Mouse (Mus musculus) embryonic facial prominence, embryonic 10.5 days (tissue): ENCODE results near the gene Tmem230. TPM values are rescaled to one million over a fixed set of nuclear protein-coding genes. Genes with fewer than 3 reads are reported as not detected.
"Not testable (repeated sequence)": the region's sequence is repeated elsewhere in the genome, so short reads cannot be mapped to it uniquely, and the experiment has no call there.

Source experiments
- DNase-seq: peaks from one replicate; pipeline ENCODE4 v3.0.0-alpha.2; 2017; ENCODE audit warnings: low spot score
- H3K27ac ChIP-seq: fragments of 300-500 bp; sonication (generic); replicated peaks from 2 replicates; pipeline ENCODE4 v1.5.1; 2016; ENCODE audit warnings: mild to moderate bottlenecking
- H3K27me3 ChIP-seq: fragments of 300-500 bp; sonication (generic); replicated peaks from 2 replicates; pipeline ENCODE4 v1.6.1; 2016; ENCODE audit warnings: low read depth, mild to moderate bottlenecking; ENCODE audit not compliant: poor library complexity, severe bottlenecking
- H3K36me3 ChIP-seq: fragments of 300-500 bp; sonication (generic); replicated peaks from 2 replicates; pipeline ENCODE4 v1.6.1; 2016; ENCODE audit warnings: mild to moderate bottlenecking, moderate library complexity
- H3K4me1 ChIP-seq: fragments of 300-500 bp; sonication (generic); 2 replicates; pipeline ENCODE4 v1.6.1; 2016
- H3K4me3 ChIP-seq: fragments of 300-500 bp; sonication (generic); 2 replicates; pipeline ENCODE4 v1.5.1; 2016; ENCODE audit warnings: mild to moderate bottlenecking, moderate library complexity
- H3K9me3 ChIP-seq: fragments of 300-500 bp; sonication (generic); 2 replicates; pipeline ENCODE4 v1.6.1; 2016; ENCODE audit warnings: mild to moderate bottlenecking
- WGBS: fragments of 180-500 bp; shearing (Covaris S2); methylation state at CpG from one replicate; pipeline ENCODE4 v1.1.7; 2016; 5-methylcytosine and 5-hydroxymethylcytosine counted together
- polyA plus RNA-seq: library from polyadenylated mRNA; unstranded; fragments of >200 nt; fragmentation: Nextera tagmentation; extraction: Ambion mirVana; gene quantifications from 2 replicates; pipeline ENCODE4 v1.2.1, GENCODE M21; 2016

The Tmem230 gene
- polyA plus RNA-seq, result 38.6 and 43.8 TPM in 2 replicates

DNA sequence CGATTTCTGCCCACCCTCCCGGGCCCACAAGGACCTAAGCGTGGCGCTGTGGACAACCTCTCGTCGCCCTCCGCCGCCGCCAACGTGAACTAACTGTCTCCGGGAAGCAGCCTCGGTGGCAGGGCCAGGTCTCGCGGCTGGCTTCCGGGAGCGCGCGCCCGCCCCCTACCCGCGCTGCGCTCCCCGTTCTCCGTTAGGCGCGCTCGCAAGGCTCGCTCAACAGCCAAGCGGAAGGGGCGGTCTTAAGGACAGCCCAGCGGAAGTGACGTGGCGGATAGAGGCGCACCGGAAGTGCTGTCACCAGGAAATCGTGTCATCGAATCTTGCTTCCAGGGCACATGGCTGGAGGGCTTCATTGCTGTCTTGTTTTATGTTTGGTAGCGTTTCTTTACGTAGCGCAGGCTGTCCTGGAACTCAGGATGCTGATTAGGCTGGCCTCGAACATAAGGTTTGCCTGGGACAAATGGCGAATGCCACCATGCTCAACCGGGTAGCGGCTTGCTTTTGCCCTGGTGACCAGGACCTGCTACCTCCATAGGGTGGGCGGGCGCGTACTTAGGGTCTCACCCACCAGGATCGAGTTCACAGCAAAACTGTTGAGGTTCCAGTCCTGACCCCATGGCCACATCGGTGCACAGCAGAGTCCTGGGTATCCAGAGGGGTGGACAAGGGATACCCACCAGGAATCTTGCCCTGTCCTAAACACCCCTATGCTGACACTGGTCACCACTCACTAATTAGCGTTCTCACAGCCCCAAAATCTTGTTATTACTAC is at the start of gene Tmem230:
Tmem230 (minus strand) TSS at position 269 of the 775 bp plus-strand sequence.
- Histone ChIP-seq H3K9me3 (no peaks in the 10 kb centered on the region), H3K4me3 (peak within 1 kb of the TSS; percentile 71), H3K4me1 (peaks cover 42% of the 10 kb centered on the region), H3K27ac (peak within 1 kb of the TSS; percentile 88), H3K36me3 (peaks cover 69% of the 10 kb centered on the region), H3K27me3 (no peaks in the 10 kb centered on the region)
- DNase-seq, result peak; percentile 94
- 5% methylated on average over 50 of the region's 50 CpGs for WGBS

DNA sequence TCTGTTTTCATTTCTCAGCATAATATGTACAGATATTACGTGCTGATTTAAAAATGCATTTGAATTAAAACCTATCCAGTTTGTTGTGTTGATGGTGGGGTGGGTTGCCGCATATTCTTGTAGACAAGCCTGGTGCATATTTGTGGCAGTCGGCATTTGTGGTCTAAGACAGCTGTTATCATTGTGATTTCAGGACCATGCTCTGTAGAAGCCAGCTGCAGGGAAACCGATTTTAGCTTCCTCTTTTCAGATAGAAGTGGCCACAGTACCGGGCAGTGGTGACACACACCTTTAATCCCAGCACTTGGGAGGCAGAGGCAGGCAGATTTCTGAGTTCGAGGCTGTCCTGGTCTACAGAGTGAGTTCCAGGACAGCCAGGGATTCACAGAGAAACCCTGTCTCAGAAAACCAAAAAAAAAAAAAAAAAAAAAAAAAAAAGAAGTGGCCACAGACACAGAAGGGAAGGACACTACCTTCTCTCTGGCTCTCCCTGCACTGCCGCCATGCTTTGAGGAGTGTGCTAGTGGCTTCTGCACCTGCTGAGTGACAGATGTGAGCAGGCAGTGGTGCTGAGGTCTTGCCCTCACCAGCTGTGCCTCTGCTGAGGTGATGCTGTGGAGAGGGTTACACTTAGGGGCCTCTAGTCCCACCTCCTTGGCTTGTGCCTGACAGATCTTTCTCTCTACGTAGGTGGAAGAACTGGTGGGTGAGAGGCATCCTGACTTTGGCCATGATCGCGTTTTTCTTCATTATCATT is 46.3 kb upstream of the Tmem230 start:
- Histone ChIP-seq H3K27ac (no peak overlapping the region), H3K4me3 (no peak overlapping the region), H3K27me3 (no peaks in the 10 kb centered on the region), H3K4me1 (peaks cover 19% of the 10 kb centered on the region), H3K36me3 (peaks cover 57% of the 10 kb centered on the region), H3K9me3 (no peaks in the 10 kb centered on the region)
- no peak for DNase-seq
- 94% methylated on average over 10 of the region's 10 CpGs for WGBS

DNA sequence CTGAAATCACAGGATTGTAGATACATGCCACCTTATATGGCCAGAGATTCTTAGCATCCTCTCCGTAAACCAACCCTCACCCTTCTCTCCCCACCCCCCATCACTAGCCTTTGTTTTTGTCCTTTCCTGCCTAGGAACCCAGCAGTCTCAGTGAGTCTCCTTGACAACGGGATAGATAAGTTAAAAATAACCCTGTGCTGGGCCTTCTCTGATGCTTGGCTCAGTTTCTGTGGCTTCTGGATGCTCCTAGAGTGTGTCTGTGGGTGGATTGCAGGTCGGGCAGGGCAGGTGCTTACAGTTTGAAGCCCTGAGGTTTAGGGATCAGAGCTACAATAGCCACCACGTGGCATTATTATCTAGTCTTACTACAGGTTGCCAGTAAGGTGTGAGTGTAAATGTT is 44.5 kb upstream of the Tmem230 start:
- peaks cover 39% of the 10 kb centered on the region for H3K36me3 ChIP-seq
- DNase-seq, result no peak
- WGBS, result 46% methylated on average over 4 of the region's 4 CpGs
- no peaks in the 10 kb centered on the region for H3K27me3 ChIP-seq
- peaks cover 19% of the 10 kb centered on the region for H3K4me1 ChIP-seq
- no peak overlapping the region for H3K4me3 ChIP-seq
- no peak overlapping the region for H3K27ac ChIP-seq
- no peaks in the 10 kb centered on the region for H3K9me3 ChIP-seq

DNA sequence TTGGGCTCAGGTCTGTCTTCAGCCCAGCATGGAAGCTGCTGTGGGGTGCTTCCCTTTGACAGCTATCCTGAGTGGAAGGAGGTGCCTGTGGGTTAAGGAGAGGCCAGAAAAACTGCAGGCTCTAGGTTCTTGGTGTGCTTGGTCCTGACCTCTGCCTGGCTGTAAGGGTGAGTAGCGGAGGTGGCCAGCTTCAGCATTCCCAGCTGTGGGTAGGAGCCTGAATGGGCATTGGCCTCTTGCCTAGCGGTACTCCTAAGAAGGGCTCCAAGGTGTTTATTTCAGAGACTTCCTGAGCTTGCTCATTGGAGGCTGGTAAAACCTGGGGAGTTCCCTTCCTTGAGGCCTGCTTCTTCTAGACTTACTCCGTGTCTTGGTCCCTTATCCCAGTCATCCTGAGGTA is 43.7 kb upstream of the Tmem230 start:
- Histone ChIP-seq H3K36me3 (peaks cover 33% of the 10 kb centered on the region), H3K27me3 (no peaks in the 10 kb centered on the region), H3K4me1 (peaks cover 19% of the 10 kb centered on the region), H3K27ac (peak overlapping the region; percentile 35), H3K4me3 (no peak overlapping the region), H3K9me3 (no peaks in the 10 kb centered on the region)
- 75% methylated on average over 3 of the region's 3 CpGs for WGBS
- DNase-seq, result no peak

DNA sequence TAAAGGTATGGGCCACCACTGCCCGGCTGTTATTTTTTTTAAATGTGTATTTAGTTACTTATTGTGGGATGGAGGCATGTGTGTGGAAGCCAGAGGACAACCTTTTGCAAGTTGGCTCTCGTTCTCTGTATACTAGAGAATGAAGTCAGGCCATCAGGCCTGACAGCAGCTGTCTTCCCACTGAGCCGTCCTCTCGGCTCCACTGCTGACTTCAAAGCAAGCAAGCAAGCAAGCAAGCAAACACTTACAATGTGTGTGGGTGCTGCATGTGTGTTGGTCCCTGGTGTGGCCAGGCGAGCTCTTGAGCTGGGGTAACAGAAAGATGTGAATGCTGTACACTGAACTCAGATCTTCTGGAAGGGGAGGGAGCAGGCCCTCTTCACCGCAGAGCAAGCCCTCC is 43.2 kb upstream of the Tmem230 start:
- WGBS, result 78% methylated on average over 6 of the region's 6 CpGs
- Histone ChIP-seq H3K27ac (peak overlapping the region; percentile 35), H3K27me3 (no peaks in the 10 kb centered on the region), H3K4me1 (peaks cover 19% of the 10 kb centered on the region), H3K9me3 (no peaks in the 10 kb centered on the region), H3K36me3 (peaks cover 31% of the 10 kb centered on the region), H3K4me3 (no peak overlapping the region)
- no peak for DNase-seq

- WGBS, result 83% methylated on average over 5 of the region's 7 CpGs
- not testable (repeated sequence) for H3K27ac ChIP-seq, H3K4me3 ChIP-seq, H3K27me3 ChIP-seq, DNase-seq, H3K9me3 ChIP-seq
- Histone ChIP-seq H3K36me3 (peaks cover 21% of the 10 kb centered on the region), H3K4me1 (peaks cover 29% of the 10 kb centered on the region)
Measured at GRCm38 (mm10) chr2:132289213-132289612, 41.6 kb upstream of the Tmem230 start.

GRCm38 (mm10) chr2:132286376-132287076 is 38.9 kb upstream of the Tmem230 start:
- Histone ChIP-seq H3K9me3 (no peaks in the 10 kb centered on the region), H3K4me1 (peaks cover 46% of the 10 kb centered on the region), H3K4me3 (no peak overlapping the region), H3K36me3 (0 out of 2 replicates have a peak, but pooled peaks cover 9% of the 10 kb centered on the region), H3K27me3 (no peaks in the 10 kb centered on the region), H3K27ac (no peak overlapping the region)
- WGBS, result 91% methylated on average over 9 of the region's 9 CpGs
- no peak for DNase-seq

GRCm38 (mm10) chr2:132285722-132286121 is 38.1 kb upstream of the Tmem230 start:
- 91% methylated on average over 5 of the region's 5 CpGs for WGBS
- not testable (repeated sequence) for DNase-seq, H3K4me3 ChIP-seq, H3K27ac ChIP-seq, H3K9me3 ChIP-seq, H3K27me3 ChIP-seq
- H3K36me3 ChIP-seq, result peaks cover 13% of the 10 kb centered on the region
- H3K4me1 ChIP-seq, result peaks cover 42% of the 10 kb centered on the region

DNA sequence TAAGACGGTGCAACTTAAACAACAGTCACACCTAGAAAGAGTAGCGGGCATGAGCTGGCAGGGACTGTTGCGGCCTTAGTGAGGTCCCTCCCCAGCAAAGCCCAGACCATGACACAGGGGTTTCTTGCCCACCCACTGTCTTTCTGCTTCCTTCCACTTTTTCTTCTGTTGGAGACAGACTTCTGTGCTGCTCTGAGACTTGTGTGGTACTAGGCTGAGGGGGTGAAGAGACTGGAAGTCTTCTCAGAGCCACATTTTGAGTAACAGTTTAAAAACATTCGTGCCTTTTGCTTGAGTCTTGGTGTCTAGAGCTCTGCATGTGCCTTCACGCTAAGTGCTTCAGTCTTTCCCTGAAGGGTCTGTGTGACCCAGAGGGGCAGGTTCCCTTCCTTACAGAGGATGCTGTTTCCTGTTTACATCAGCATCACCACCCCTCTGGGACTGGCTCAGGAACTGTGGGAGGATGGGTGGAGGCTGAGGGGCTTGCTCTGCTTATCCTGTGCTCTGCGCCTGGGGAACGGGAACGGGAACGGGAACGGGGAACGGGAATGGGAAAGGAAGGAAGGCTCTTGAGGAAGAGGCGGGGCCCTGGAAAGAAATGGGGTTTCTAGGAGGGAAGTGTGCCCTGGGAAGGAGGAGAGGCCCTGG is 37.0 kb upstream of the Tmem230 start:
- no peaks in the 10 kb centered on the region for H3K27me3 ChIP-seq
- DNase-seq, result peak; percentile 40
- H3K4me3 ChIP-seq, result no peak overlapping the region
- H3K4me1 ChIP-seq, result peaks cover 40% of the 10 kb centered on the region
- peaks cover 17% of the 10 kb centered on the region for H3K36me3 ChIP-seq
- H3K9me3 ChIP-seq, result no peaks in the 10 kb centered on the region
- 84% methylated on average over 12 of the region's 12 CpGs for WGBS
- H3K27ac ChIP-seq, result peak overlapping the region; percentile 59

GRCm38 (mm10) chr2:132283236-132284070 is 35.8 kb upstream of the Tmem230 start:
- 74% methylated on average over 15 of the region's 15 CpGs for WGBS
- DNase-seq, result peak; percentile 21

DNA sequence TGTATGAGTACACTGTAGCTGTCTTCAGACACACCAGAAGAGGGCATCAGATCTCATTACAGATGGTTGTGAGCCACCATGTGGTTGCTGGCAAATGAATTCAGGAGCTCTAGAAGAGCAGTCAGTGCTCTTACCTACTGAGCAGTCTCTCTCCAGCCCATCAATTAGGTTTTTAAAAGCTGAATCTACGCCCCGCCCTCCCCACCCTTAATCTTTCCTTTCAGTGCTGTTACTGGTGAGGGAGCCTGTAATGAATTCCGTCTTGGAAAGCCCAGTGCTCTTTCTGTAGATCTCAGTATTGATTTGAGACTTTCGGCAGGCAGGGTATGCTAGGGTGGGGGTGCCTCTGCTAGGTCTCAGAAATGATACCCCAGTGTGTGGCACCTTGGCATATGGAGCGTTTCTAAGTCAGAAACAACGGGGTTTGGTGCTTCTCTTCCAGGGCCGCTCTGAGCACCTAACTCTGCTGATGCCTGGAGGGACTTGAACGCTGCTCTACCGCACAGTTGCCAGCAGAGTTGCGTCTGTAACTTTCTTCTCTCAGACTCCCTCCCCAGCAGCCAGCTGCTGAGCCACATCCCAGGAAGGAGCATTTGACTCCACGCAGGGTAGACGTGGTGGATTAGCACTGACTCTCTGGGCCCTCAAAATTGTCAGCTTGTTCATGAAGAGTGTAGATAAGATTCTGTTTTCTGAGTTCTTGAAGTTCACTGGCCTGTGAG is 35.0 kb upstream of the Tmem230 start:
- DNase-seq, result no peak
- Histone ChIP-seq H3K9me3 (no peaks in the 10 kb centered on the region), H3K4me3 (no peak overlapping the region), H3K4me1 (peaks cover 43% of the 10 kb centered on the region), H3K27me3 (no peaks in the 10 kb centered on the region), H3K27ac (peak overlapping the region; percentile 69), H3K36me3 (peaks cover 17% of the 10 kb centered on the region)
- WGBS, result 25% methylated on average over 12 of the region's 12 CpGs

More at GRCm38 (mm10) chr2:132283236-132284070, 35.8 kb upstream of the Tmem230 start:
- Histone ChIP-seq H3K9me3 (no peaks in the 10 kb centered on the region), H3K27ac (peak overlapping the region; percentile 69), H3K27me3 (no peaks in the 10 kb centered on the region), H3K4me3 (no peak overlapping the region), H3K4me1 (peaks cover 43% of the 10 kb centered on the region), H3K36me3 (peaks cover 17% of the 10 kb centered on the region)
